Mouse (Mus musculus) ES-E14 (cell line): ENCODE measurements around the gene Ccl6. TPM values are rescaled to one million over a fixed set of nuclear protein-coding genes. Genes with fewer than 3 reads are reported as not detected.

ENCODE experiments used
- DNase-seq: peaks from one replicate; pipeline ENCODE4 v3.0.0-alpha.2; 2013; ENCODE audit warnings: low read depth, low spot score
- H3K27ac ChIP-seq: 2 replicates; pipeline ENCODE4 v1.5.1; 2012; ENCODE audit warnings: low read depth, mild to moderate bottlenecking, low read length, moderate library complexity, mixed read lengths; ENCODE audit not compliant: poor library complexity, insufficient read depth, severe bottlenecking
- H3K36me3 ChIP-seq: 2 replicates; pipeline ENCODE4 v1.6.1; 2012; ENCODE audit warnings: mild to moderate bottlenecking, low read length, moderate library complexity, mixed read lengths; ENCODE audit not compliant: control insufficient read depth, poor library complexity, insufficient read depth, severe bottlenecking
- H3K4me1 ChIP-seq, 2 experiments: fragments of 150-350 bp in 1 of 2; sonication (generic) in 1 of 2; 2 replicates each; pipeline ENCODE4 v1.6.1; 2012; ENCODE audit warnings: low read length in 2 of 2, mild to moderate bottlenecking in 1 of 2, mixed read lengths in 1 of 2; ENCODE audit not compliant: control insufficient read depth in 2 of 2, insufficient read depth in 2 of 2, poor library complexity in 1 of 2
- H3K4me3 ChIP-seq, 2 experiments: fragments of 150-350 bp in 1 of 2; sonication (generic) in 1 of 2; 2 replicates each; pipeline ENCODE4 v1.5.1; 2012; ENCODE audit warnings: low read length in 2 of 2, low read depth in 1 of 2, mild to moderate bottlenecking in 1 of 2, mixed read lengths in 1 of 2; ENCODE audit not compliant: insufficient read depth in 1 of 2, poor library complexity in 1 of 2, severe bottlenecking in 1 of 2
- H3K9ac ChIP-seq: 2 replicates; pipeline ENCODE4 v1.6.1; 2012; ENCODE audit warnings: low read depth, mild to moderate bottlenecking, low read length, mixed read lengths; ENCODE audit not compliant: poor library complexity, insufficient read depth, severe bottlenecking
- H3K9me3 ChIP-seq: fragments of 150-350 bp; sonication (generic); 2 replicates; pipeline ENCODE4 v1.6.1; 2012; ENCODE audit warnings: low read depth, mild to moderate bottlenecking, low read length; ENCODE audit not compliant: control insufficient read depth, insufficient read depth
- CHD2 ChIP-seq: IDR thresholded peaks from 2 replicates; pipeline ENCODE4 v1.6.1; 2014; ENCODE audit warnings: mild to moderate bottlenecking, low read depth, low read length, inconsistent platforms
- HCFC1 ChIP-seq: IDR thresholded peaks from 2 replicates; pipeline ENCODE4 v1.6.1; 2012; ENCODE audit warnings: low read length, inconsistent platforms, borderline replicate concordance; ENCODE audit not compliant: insufficient read depth
- MAFK ChIP-seq: IDR thresholded peaks from 2 replicates; pipeline ENCODE4 v1.6.1; 2014; ENCODE audit warnings: mild to moderate bottlenecking, low read depth, low read length, inconsistent platforms; ENCODE audit not compliant: insufficient read depth
- ZC3H11A ChIP-seq: IDR thresholded peaks from 2 replicates; pipeline ENCODE4 v1.6.1; 2012; ENCODE audit warnings: low read depth, mild to moderate bottlenecking, inconsistent platforms, low read length, borderline replicate concordance
- ZNF384 ChIP-seq: IDR thresholded peaks from 2 replicates; pipeline ENCODE4 v1.6.1; 2012; ENCODE audit warnings: low read depth, low read length, inconsistent platforms
- in situ Hi-C, 2 experiments: fragments of 600-800 bp; cut with MboI; formaldehyde crosslinking; loops; one replicate each; pipeline ENCODE4 v1.15.1; 2025; ENCODE audit warnings: low sequenced_read_pairs in 2 of 2, inconsistent platforms in 1 of 2; ENCODE audit not compliant: unreplicated experiment in 2 of 2
- total RNA-seq: library from RNA; depleted of rRNA; stranded (reverse); fragments of 300-350 nt; gene quantifications from 2 replicates; pipeline ENCODE4 v1.2.3, GENCODE M21; 2012; rRNA removed

Ccl6 gene
- total RNA-seq, 1 experiment = 0.36 TPM

DNA sequence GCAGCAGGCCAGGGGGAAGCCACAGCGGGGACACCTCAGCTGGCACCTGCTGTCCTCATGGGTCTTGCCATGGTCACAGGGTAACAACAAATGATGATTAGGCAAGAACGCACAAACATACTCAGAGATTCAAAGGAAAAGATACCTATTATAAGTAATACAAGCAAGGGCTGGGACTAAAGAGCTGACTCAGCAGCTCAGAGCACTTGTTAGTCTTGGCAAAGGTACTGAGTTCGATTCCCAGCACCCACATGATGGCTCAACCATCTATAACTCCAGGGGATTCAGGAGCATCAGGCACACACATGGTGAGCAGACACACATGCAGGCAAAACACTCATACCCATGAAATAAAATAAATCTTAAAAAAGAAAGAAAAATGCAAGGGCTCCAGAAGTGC is 51.5 kb downstream of the Ccl6 start:
- TF ChIP-seq MAFK = peak; percentile 66
- no peak for TF ChIP-seq CHD2
- DNase-seq = no peak
- H3K36me3 ChIP-seq = no peaks in the 10 kb centered on the region
- no peak overlapping the region for H3K27ac ChIP-seq
- H3K4me3 ChIP-seq = no peak overlapping the region
- no peaks in the 10 kb centered on the region for H3K9me3 ChIP-seq
- no peak overlapping the region for H3K9ac ChIP-seq
- in situ Hi-C loops = no loop called here
- no peaks in the 10 kb centered on the region for H3K4me1 ChIP-seq

DNA sequence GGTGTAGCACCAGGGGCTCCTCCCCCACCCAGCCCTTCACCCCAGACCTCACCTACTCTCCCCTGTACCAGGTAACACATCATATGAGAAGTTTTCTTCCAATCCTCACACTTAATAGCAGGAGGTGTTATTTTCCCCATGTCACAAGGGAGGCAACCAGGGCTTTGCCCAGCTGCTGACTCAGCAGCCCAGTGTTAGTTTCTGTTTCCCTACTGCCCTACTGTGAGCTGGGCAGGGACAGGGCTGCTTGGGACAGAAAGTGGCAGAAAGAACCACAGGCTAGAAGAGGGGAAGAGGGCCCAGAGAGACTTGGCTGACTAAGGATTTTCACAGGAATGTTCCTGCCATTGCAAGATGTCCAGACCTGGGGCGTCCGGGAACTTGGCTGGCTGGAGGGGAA is 52.0 kb downstream of the Ccl6 start:
- no peaks in the 10 kb centered on the region for H3K9me3 ChIP-seq
- H3K36me3 ChIP-seq = no peaks in the 10 kb centered on the region
- DNase-seq = no peak
- H3K27ac ChIP-seq = no peak overlapping the region
- H3K9ac ChIP-seq = no peak overlapping the region
- in situ Hi-C loops = no loop called here
- TF ChIP-seq HCFC1 (no peak), ZC3H11A (no peak), ZNF384 (no peak), MAFK (peak; percentile 76), CHD2 (no peak)
- H3K4me1 ChIP-seq = no peaks in the 10 kb centered on the region
- no peak overlapping the region for H3K4me3 ChIP-seq

DNA sequence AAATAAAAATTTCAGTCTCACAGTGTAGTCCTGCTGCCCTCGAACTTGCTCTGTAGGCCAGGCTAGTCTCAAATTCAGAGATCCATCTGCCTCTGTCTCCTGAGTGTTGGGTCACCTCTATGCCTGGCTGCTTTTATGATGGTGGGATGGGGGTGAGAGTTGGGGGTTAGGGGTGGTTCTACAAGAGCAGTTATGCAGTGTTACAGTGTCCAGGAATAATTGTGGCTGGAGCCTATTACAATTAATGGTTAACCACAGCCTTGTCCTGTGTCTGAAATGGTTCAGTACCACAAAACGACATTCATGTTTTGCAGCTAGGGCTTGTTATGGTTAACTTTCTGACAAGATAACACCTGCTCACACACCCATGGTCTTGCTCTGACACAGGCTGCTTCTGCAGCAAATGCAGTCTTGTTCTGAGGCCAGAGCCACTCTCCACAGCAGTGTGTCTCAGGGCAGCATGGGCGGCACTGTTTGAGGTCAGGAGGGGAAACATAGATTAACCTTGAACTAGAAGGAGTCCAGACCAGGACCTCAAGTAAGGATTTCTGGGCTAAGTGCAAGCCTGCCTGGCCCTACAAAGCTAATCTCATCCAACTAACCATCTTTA is 54.1 kb downstream of the Ccl6 start:
- peaks cover 0 to 2% of the 10 kb centered on the region in 2 experiments; a peak in 1 of 4 replicates for H3K4me1 ChIP-seq
- in situ Hi-C loops = no loop called here
- TF ChIP-seq HCFC1 (no peak), CHD2 (no peak), MAFK (no peak), ZC3H11A (no peak), ZNF384 (no peak)
- DNase-seq = no peak
- no peak overlapping the region for H3K27ac ChIP-seq
- no peaks in the 10 kb centered on the region for H3K36me3 ChIP-seq
- H3K4me3 ChIP-seq = no peak overlapping the region
- H3K9ac ChIP-seq = no peak overlapping the region
- no peaks in the 10 kb centered on the region for H3K9me3 ChIP-seq

Other genes starting within 250 kb of the Ccl6 start
- gene Rasl10b, start 183.9 kb downstream of the Ccl6 start, total RNA-seq = 1.2 and 1.9 TPM in 2 replicates
- gene Gas2l2, start 163.6 kb downstream of the Ccl6 start, total RNA-seq = 0.09 TPM in 1 of 2 replicates, not detected in the other
- 0.36 TPM in 1 of 2 replicates, not detected in the other for gene 1700020L24Rik, start 155.4 kb downstream of the Ccl6 start, total RNA-seq
- 0.79 and 1.3 TPM in 2 replicates for gene Mmp28, start 130.0 kb downstream of the Ccl6 start, total RNA-seq
- gene Taf15, start 120.0 kb downstream of the Ccl6 start, total RNA-seq = 33.8 and 53.8 TPM in 2 replicates
- gene Heatr9, start 70.9 kb downstream of the Ccl6 start, total RNA-seq = not detected in 2 replicates
- gene Ccl5, start 62.6 kb downstream of the Ccl6 start, total RNA-seq = not detected in 2 replicates
- gene Ccl9, start 14.5 kb downstream of the Ccl6 start, total RNA-seq = 0.18 TPM in 1 of 2 replicates, not detected in the other
- not detected in 2 replicates for gene Rpl9-ps1, start 52.5 kb upstream of the Ccl6 start, total RNA-seq
- gene Ccl3, start 56.3 kb upstream of the Ccl6 start, total RNA-seq = 1.1 and 1.3 TPM in 2 replicates
- not detected in 2 replicates for gene Ccl4, start 69.5 kb upstream of the Ccl6 start, total RNA-seq
- not detected in 2 replicates for gene Wfdc17, start 110.9 kb upstream of the Ccl6 start, total RNA-seq
- not detected in 2 replicates for gene Wfdc18, start 115.9 kb upstream of the Ccl6 start, total RNA-seq
- gene Wfdc21, start 153.9 kb upstream of the Ccl6 start, total RNA-seq = not detected in 2 replicates
- gene Heatr6, start 160.6 kb upstream of the Ccl6 start, total RNA-seq = 16.7 and 19.5 TPM in 2 replicates